Mouse (Mus musculus) bone marrow, adult 2 months (tissue): ENCODE data around the gene Ccdc74a. TPM values are rescaled to one million over a fixed set of nuclear protein-coding genes. Genes with fewer than 3 reads are reported as not detected.

Source experiments
- H3K27ac ChIP-seq: fragments of 200-500 bp; 2 replicates; pipeline ENCODE4 v1.5.1; 2012; ENCODE audit warnings: low read depth, mild to moderate bottlenecking, control low read depth, inconsistent platforms, low read length; ENCODE audit not compliant: control insufficient read depth, poor library complexity, insufficient read depth
- H3K4me1 ChIP-seq: fragments of 200-500 bp; 2 replicates; pipeline ENCODE4 v1.6.1; 2011; ENCODE audit warnings: low read length; ENCODE audit not compliant: control insufficient read depth, insufficient read depth
- H3K4me3 ChIP-seq: fragments of 200-500 bp; replicated peaks from 2 replicates; pipeline ENCODE3; 2011; ENCODE audit warnings: mild to moderate bottlenecking, low read depth, low read length, control low read depth; ENCODE audit not compliant: control insufficient read depth
- CTCF ChIP-seq: fragments of 200-500 bp; IDR thresholded peaks from 2 replicates; pipeline ENCODE4 v1.5.1; 2011; ENCODE audit warnings: low read length, control low read depth; ENCODE audit not compliant: control insufficient read depth, insufficient read depth
- POLR2A ChIP-seq: fragments of 200-500 bp; IDR thresholded peaks from 2 replicates; pipeline ENCODE4 v1.6.1; 2011; ENCODE audit warnings: low read depth, mild to moderate bottlenecking, control low read depth, low read length, borderline replicate concordance; ENCODE audit not compliant: control insufficient read depth
- WGBS: fragments of 180-500 bp; shearing (Covaris S2); methylation state at CpG from one replicate; pipeline ENCODE4 v1.1.7; 2018; 5-methylcytosine and 5-hydroxymethylcytosine counted together
- polyA plus RNA-seq: library from polyadenylated mRNA; stranded (reverse); fragments of >200 nt; gene quantifications from 2 replicates; pipeline ENCODE4 v1.2.4, GENCODE M21; 2011; ENCODE audit warnings: low replicate concordance; ENCODE audit not compliant: missing spikeins, insufficient read depth, insufficient read length

The Ccdc74a gene
- polyA plus RNA-seq, 1 experiment: 2.4 TPM

GRCm38 (mm10) chr16:17669886-17670285 lies 23.6 kb downstream of the Ccdc74a start:
- Histone ChIP-seq H3K27ac (no peak overlapping the region), H3K4me1 (no peaks in the 10 kb centered on the region), H3K4me3 (no peak overlapping the region)
- TF ChIP-seq POLR2A (no peak), CTCF (no peak)

- Histone ChIP-seq H3K27ac (no peak overlapping the region), H3K4me3 (no peak overlapping the region), H3K4me1 (no peaks in the 10 kb centered on the region)
- 88% methylated on average over 3 of the region's 3 CpGs for whole genome bisulfite sequencing
- TF ChIP-seq POLR2A: no peak
- TF ChIP-seq CTCF: no peak
Observed at GRCm38 (mm10) chr16:17694860-17695259, 48.6 kb downstream of the Ccdc74a start.

Other genes starting within 250 kb of the Ccdc74a start
- gene Snap29, start 240.5 kb upstream of the Ccdc74a start, polyA plus RNA-seq: 7.7 and 14.5 TPM in 2 replicates
- gene Pi4ka, start 240.2 kb upstream of the Ccdc74a start, polyA plus RNA-seq: 26.4 and 46.1 TPM in 2 replicates
- 10.5 and 18.7 TPM in 2 replicates for gene Crkl, start 194.5 kb upstream of the Ccdc74a start, polyA plus RNA-seq
- gene Aifm3, start 156.9 kb upstream of the Ccdc74a start, polyA plus RNA-seq: not detected in 2 replicates
- gene Lztr1, start 137.8 kb upstream of the Ccdc74a start, polyA plus RNA-seq: 22.2 and 40.6 TPM in 2 replicates
- 13.6 and 31.8 TPM in 2 replicates for gene Thap7, start 115.3 kb upstream of the Ccdc74a start, polyA plus RNA-seq
- not detected in 2 replicates for gene Lrrc74b, start 85.2 kb upstream of the Ccdc74a start, polyA plus RNA-seq
- 0.41 TPM in 1 of 2 replicates, not detected in the other for gene P2rx6, start 84.6 kb upstream of the Ccdc74a start, polyA plus RNA-seq
- 4.5 and 4.6 TPM in 2 replicates for gene Slc7a4, start 63.3 kb upstream of the Ccdc74a start, polyA plus RNA-seq
- 17.1 and 24.9 TPM in 2 replicates for gene Smpd4, start 27.1 kb upstream of the Ccdc74a start, polyA plus RNA-seq
- 22.5 and 38.0 TPM in 2 replicates for gene Med15, start 86.4 kb downstream of the Ccdc74a start, polyA plus RNA-seq
- gene Klhl22, start 113.1 kb downstream of the Ccdc74a start, polyA plus RNA-seq: 5.7 and 7.8 TPM in 2 replicates
- gene Scarf2, start 150.8 kb downstream of the Ccdc74a start, polyA plus RNA-seq: 2.5 and 5.7 TPM in 2 replicates
- gene B830017H08Rik, start 186.7 kb downstream of the Ccdc74a start, polyA plus RNA-seq: not detected in 2 replicates
- 7.3 and 23.5 TPM in 2 replicates for gene Car15, start 191.9 kb downstream of the Ccdc74a start, polyA plus RNA-seq
- 0.66 and 2.2 TPM in 2 replicates for gene Gm20518, start 245.2 kb downstream of the Ccdc74a start, polyA plus RNA-seq
- gene Tssk1, start 247.8 kb downstream of the Ccdc74a start, polyA plus RNA-seq: not detected in 2 replicates